ENCODE assay signal across 27 mouse cellular contexts in the genomic region with DNA sequence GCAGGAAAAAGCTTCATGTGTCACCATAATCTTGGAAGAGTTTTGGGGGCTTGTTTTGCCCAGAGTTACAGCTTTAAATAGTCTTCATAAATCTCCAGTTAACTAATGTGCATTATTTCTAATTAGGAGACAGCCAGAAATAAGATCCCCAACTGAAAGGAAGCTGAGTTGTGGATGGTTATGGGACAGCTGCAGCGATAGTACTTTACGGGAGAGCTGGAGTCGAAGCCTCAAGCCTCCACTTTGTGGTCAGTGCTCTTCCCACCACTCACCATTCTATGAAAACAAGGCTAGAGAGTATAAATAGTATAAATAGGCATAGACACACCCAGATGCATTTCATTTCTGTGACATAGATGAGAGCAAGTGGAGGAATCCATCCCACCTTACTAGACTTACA.
"Had no signal": no experiment of that assay in that cellular context is flagged by ENCODE, and none has a peak within 500 bp of the region (broad histone marks: within the 10 kb centered on the region; RNA-seq: fewer than 3 reads in every experiment).

No protein-coding gene starts in this region.

- H3K9me3 ChIP-seq: embryonic facial prominence, embryonic 12.5 days; embryonic facial prominence, embryonic 13.5 days; forebrain, embryonic 10.5 days; forebrain, embryonic 12.5 days; forebrain, embryonic 13.5 days; forebrain, embryonic 15.5 days; heart, embryonic 10.5 days had no signal

- DNase-seq: cerebellum, adult 2 months; cerebellum, adult 8-10 months; cerebellum, adult 9-10 months; cerebellum, adult 9-11 months; cerebellum, postnatal 10 days; cerebellum, postnatal 14 days; cerebellum, postnatal 25 days; cerebellum, postnatal 36 days; embryo, embryonic 11 days; forebrain, postnatal 0 days; gastrocnemius, postnatal 10 days; gastrocnemius, postnatal 14 days; gastrocnemius, postnatal 25 days; gastrocnemius, postnatal 36 days; heart, adult 11 months; heart, adult 18-20 months; heart, adult 2 months had no signal

- ATAC-seq: forebrain, embryonic 13.5 days; forebrain, embryonic 14.5 days; forebrain, embryonic 15.5 days; forebrain, embryonic 16.5 days; forebrain, postnatal 0 days had no signal

- H3K4me1 ChIP-seq: embryonic facial prominence, embryonic 12.5 days; embryonic facial prominence, embryonic 13.5 days; forebrain, embryonic 10.5 days; forebrain, embryonic 12.5 days; forebrain, embryonic 13.5 days; forebrain, embryonic 15.5 days; heart, embryonic 10.5 days had no signal

- H3K36me3 ChIP-seq: embryonic facial prominence, embryonic 12.5 days; embryonic facial prominence, embryonic 13.5 days; forebrain, embryonic 10.5 days; forebrain, embryonic 12.5 days; forebrain, embryonic 15.5 days had no signal

- H3K9ac ChIP-seq: embryonic facial prominence, embryonic 12.5 days; embryonic facial prominence, embryonic 13.5 days; forebrain, embryonic 12.5 days; forebrain, embryonic 13.5 days; forebrain, embryonic 15.5 days; forebrain, postnatal 0 days had no signal

- H3K27me3 ChIP-seq: embryonic facial prominence, embryonic 12.5 days; embryonic facial prominence, embryonic 13.5 days; forebrain, embryonic 12.5 days; forebrain, embryonic 13.5 days; forebrain, embryonic 15.5 days had no signal

- H3K4me2 ChIP-seq: embryonic facial prominence, embryonic 12.5 days; embryonic facial prominence, embryonic 13.5 days; forebrain, embryonic 12.5 days; forebrain, embryonic 13.5 days; forebrain, embryonic 15.5 days had no signal

- H3K4me3 ChIP-seq: embryonic facial prominence, embryonic 12.5 days; embryonic facial prominence, embryonic 13.5 days; erythroblast, embryonic 14.5 days; forebrain, embryonic 10.5 days; forebrain, embryonic 12.5 days; forebrain, embryonic 13.5 days; forebrain, embryonic 15.5 days; heart, adult 2 months; heart, embryonic 10.5 days had no signal

- H3K27ac ChIP-seq: embryonic facial prominence, embryonic 12.5 days; embryonic facial prominence, embryonic 13.5 days; forebrain, embryonic 10.5 days; forebrain, embryonic 12.5 days; forebrain, embryonic 13.5 days; forebrain, embryonic 15.5 days; heart, adult 2 months; heart, embryonic 10.5 days had no signal
